Mouse (Mus musculus) C2C12 (cell line): ENCODE results near the gene Hmgcl.

ENCODE experiments used
- CEBPB ChIP-seq: IDR thresholded peaks from one replicate; pipeline ENCODE4 v1.6.1; 2011; ENCODE audit warnings: low read depth, mild to moderate bottlenecking, control low read depth, moderate library complexity
- CTCF ChIP-seq: IDR thresholded peaks from one replicate; pipeline ENCODE4 v1.5.1; 2011; ENCODE audit not compliant: control insufficient read depth, insufficient read depth, insufficient read length
- FOSL1 ChIP-seq: IDR thresholded peaks from one replicate; pipeline ENCODE4 v1.8.0; 2011; ENCODE audit warnings: mild to moderate bottlenecking, low read length; ENCODE audit not compliant: poor library complexity, insufficient read depth, severe bottlenecking
- MAX ChIP-seq: IDR thresholded peaks from one replicate; pipeline ENCODE4 v1.6.1; 2011; ENCODE audit warnings: mild to moderate bottlenecking, control low read depth
- MYOD1 ChIP-seq: IDR thresholded peaks from one replicate; pipeline ENCODE4 v1.6.1; 2011; ENCODE audit warnings: low read depth; ENCODE audit not compliant: control insufficient read depth, insufficient read length
- MYOG ChIP-seq: IDR thresholded peaks from one replicate; pipeline ENCODE4 v1.6.1; 2011; ENCODE audit not compliant: control insufficient read depth, insufficient read length; ENCODE audit errors: extremely low read depth
- USF1 ChIP-seq: IDR thresholded peaks from one replicate; pipeline ENCODE4 v1.6.1; 2011; ENCODE audit warnings: low read depth, mild to moderate bottlenecking, control low read depth, moderate library complexity

- TF ChIP-seq CTCF (no peak), MAX (no peak), MYOD1 (no peak), CEBPB (no peak), USF1 (no peak), MYOG (no peak), FOSL1 (no peak)
Observed at GRCm38 (mm10) chr4:135945706-135946105, 542 bp upstream of the Hmgcl start.
